Mouse (Mus musculus) C3H10T1/2 (cell line): ENCODE data around the gene Mcts2. TPM values are rescaled to one million over a fixed set of nuclear protein-coding genes. Genes with fewer than 3 reads are reported as not detected.

Experiments
- polyA plus RNA-seq, 2 experiments: library from polyadenylated mRNA; unstranded; fragments of >200 nt; fragmentation: generic; extraction: Trizol; gene quantifications; one replicate each; pipeline ENCODE4 v1.2.1; 2012; ENCODE audit warnings: missing spikeins in 2 of 2

Gene Mcts2
- polyA plus RNA-seq = 10 to 100 TPM in 1 of 2 experiments, 1 to 10 TPM in 1; 6.8 to 12.6 TPM

GRCm38 (mm10) chr2:152686806-152687267, at the start of gene Mcts2:
Mcts2 (plus strand) TSS chr2:152687035.

GRCm38 (mm10) chr2:152669256-152669638, 17.6 kb upstream of the Mcts2 start, which contains the start of gene H13:
H13 (plus strand) TSS chr2:152669461.

GRCm38 (mm10) chr2:152736090-152736601, 49.3 kb downstream of the Mcts2 start, which contains the start of gene Id1:
Id1 (plus strand) TSS chr2:152736251.

Other genes starting within 250 kb of the Mcts2 start
- not detected for gene Defb23, start 222.4 kb upstream of the Mcts2 start, polyA plus RNA-seq
- gene Defb20, start 210.0 kb upstream of the Mcts2 start, polyA plus RNA-seq = not detected
- gene Defb22, start 196.9 kb upstream of the Mcts2 start, polyA plus RNA-seq = not detected
- not detected for gene Defb26, start 175.3 kb upstream of the Mcts2 start, polyA plus RNA-seq
- gene Defb28, start 168.8 kb upstream of the Mcts2 start, polyA plus RNA-seq = not detected
- gene Defb29, start 146.9 kb upstream of the Mcts2 start, polyA plus RNA-seq = not detected
- gene Gm17416, start 117.7 kb upstream of the Mcts2 start, polyA plus RNA-seq = not detected
- gene Defb21, start 114.3 kb upstream of the Mcts2 start, polyA plus RNA-seq = not detected
- gene Defb19, start 106.7 kb upstream of the Mcts2 start, polyA plus RNA-seq = not detected
- gene Defb45, start 87.6 kb upstream of the Mcts2 start, polyA plus RNA-seq = not detected
- gene Defb36, start 82.7 kb upstream of the Mcts2 start, polyA plus RNA-seq = not detected
- under 1 TPM in 1 of 2 experiments, not detected in 1; 0.22 TPM for gene Defb25, start 64.0 kb upstream of the Mcts2 start, polyA plus RNA-seq
- under 1 TPM in 1 of 2 experiments, not detected in 1; 0.05 TPM for gene Rem1, start 60.1 kb upstream of the Mcts2 start, polyA plus RNA-seq
- 100 to 1,000 TPM; 127 to 134 TPM for gene H13, start 17.6 kb upstream of the Mcts2 start, polyA plus RNA-seq
- gene Id1, start 49.2 kb downstream of the Mcts2 start, polyA plus RNA-seq = 100 to 1,000 TPM in 1 of 2 experiments, 10 to 100 TPM in 1; 99.1 to 172 TPM
- 1 to 10 TPM in 1 of 2 experiments, under 1 TPM in 1; 0.66 to 1.0 TPM for gene Cox4i2, start 67.1 kb downstream of the Mcts2 start, polyA plus RNA-seq
- 10 to 100 TPM; 35.1 to 54.7 TPM for gene Bcl2l1, start 144.7 kb downstream of the Mcts2 start, polyA plus RNA-seq
- 10 to 100 TPM in 1 of 2 experiments, 1 to 10 TPM in 1; 7.6 to 48.4 TPM for gene Tpx2, start 160.9 kb downstream of the Mcts2 start, polyA plus RNA-seq
- gene Mylk2, start 224.3 kb downstream of the Mcts2 start, polyA plus RNA-seq = under 1 TPM; 0.14 to 0.44 TPM
- 1 to 10 TPM; 2.9 to 4.0 TPM for gene Foxs1, start 246.2 kb downstream of the Mcts2 start, polyA plus RNA-seq